ENCODE assay signal across 21 mouse cellular contexts in genomic region chr16:89841894-89842293, GRCm38 (mm10).
A peak's percentile ranks its signal among the peaks of the same experiment; 100 is the strongest.
DNase-seq lines count a peak whose midpoint lies in the region; ATAC-seq and TF ChIP-seq lines count a peak whose summit lies in the region.
"Had no signal": no experiment of that assay in that cellular context is flagged by ENCODE, and none has a peak within 500 bp of the region (broad histone marks: within the 10 kb centered on the region; RNA-seq: fewer than 3 reads in every experiment).

No protein-coding gene starts in this region.

- H3K9me3 ChIP-seq in midbrain, embryonic 11.5 days (ENCODE audit: control insufficient read depth, low read length) = no peaks in the 10 kb centered on the region
- no peaks in the 10 kb centered on the region for H3K9me3 ChIP-seq in midbrain, embryonic 13.5 days
- H3K9me3 ChIP-seq: embryonic facial prominence, embryonic 13.5 days; forebrain, embryonic 13.5 days; heart, embryonic 13.5 days; hindbrain, embryonic 12.5 days had no signal

- no peak overlapping the region for H3K9ac ChIP-seq in midbrain, embryonic 11.5 days (ENCODE audit: low read length)
- no peak overlapping the region for H3K9ac ChIP-seq in midbrain, embryonic 13.5 days (replicated peaks)
- H3K9ac ChIP-seq: embryonic facial prominence, embryonic 13.5 days; forebrain, embryonic 13.5 days; forebrain, postnatal 0 days; heart, embryonic 13.5 days; hindbrain, embryonic 12.5 days had no signal

- TF ChIP-seq POLR2A in myocyte (IDR thresholded peaks at IDR 0.05; ENCODE audit: insufficient read length, low read depth) = no peak

- no peaks in the 10 kb centered on the region for H3K27me3 ChIP-seq in midbrain, embryonic 11.5 days (ENCODE audit: control insufficient read depth, insufficient read depth, low read length)
- H3K27me3 ChIP-seq in midbrain, embryonic 13.5 days = no peaks in the 10 kb centered on the region
- H3K27me3 ChIP-seq in myocyte (ENCODE audit: control insufficient read depth, insufficient read depth, insufficient read length) = no peaks in the 10 kb centered on the region
- H3K27me3 ChIP-seq: embryonic facial prominence, embryonic 13.5 days; forebrain, embryonic 13.5 days; heart, embryonic 13.5 days; hindbrain, embryonic 12.5 days; Patski had no signal

- WGBS in midbrain, embryonic 11.5 days = 73% methylated on average over 6 of the region's 6 CpGs
- WGBS in midbrain, embryonic 13.5 days = 73% methylated on average over 6 of the region's 6 CpGs

- ATAC-seq in midbrain, embryonic 11.5 days (ENCODE audit: low FRiP score) = no peak
- no peak for ATAC-seq in midbrain, embryonic 13.5 days
- ATAC-seq: activated CD4-positive, CD25-positive, alpha-beta regulatory T cell, adult 4 months; forebrain, embryonic 13.5 days; forebrain, postnatal 0 days; hindbrain, embryonic 16.5 days; inflammation-experienced regulatory T-cells, adult 6 months; Patski had no signal

- no peaks in the 10 kb centered on the region for H3K36me3 ChIP-seq in midbrain, embryonic 11.5 days (ENCODE audit: control insufficient read depth, insufficient read depth, low read length)
- no peaks in the 10 kb centered on the region for H3K36me3 ChIP-seq in midbrain, embryonic 13.5 days
- no peaks in the 10 kb centered on the region for H3K36me3 ChIP-seq in myocyte (ENCODE audit: control insufficient read depth, insufficient read depth)
- H3K36me3 ChIP-seq: embryonic facial prominence, embryonic 13.5 days; heart, embryonic 13.5 days; hindbrain, embryonic 12.5 days had no signal

- no peaks in the 10 kb centered on the region for H3K4me1 ChIP-seq in midbrain, embryonic 11.5 days (ENCODE audit: control insufficient read depth, insufficient read depth, low read length)
- H3K4me1 ChIP-seq in midbrain, embryonic 13.5 days (replicated peaks) = 0 out of 2 replicates have a peak, but pooled peaks cover 7% of the 10 kb centered on the region

- H3K4me3 ChIP-seq in midbrain, embryonic 11.5 days (ENCODE audit: low read depth, low read length) = no peak overlapping the region
- no peak overlapping the region for H3K4me3 ChIP-seq in midbrain, embryonic 13.5 days (replicated peaks)
- no peak overlapping the region for H3K4me3 ChIP-seq in myocyte
- H3K4me3 ChIP-seq: embryonic facial prominence, embryonic 13.5 days; forebrain, embryonic 13.5 days; heart, embryonic 13.5 days; hindbrain, embryonic 12.5 days had no signal

- H3ac ChIP-seq in myocyte (ENCODE audit: control insufficient read depth, insufficient read length) = no peak overlapping the region

- peak; percentile 43 for DNase-seq in cerebellum, adult 9-11 months
- DNase-seq in cerebellum, postnatal 10 days = no peak
- peak; percentile 87 for DNase-seq in midbrain, embryonic 11.5 days (ENCODE audit: low spot score, missing footprints)
- peak; percentile 33 for DNase-seq in CD4-positive, CD25-positive, alpha-beta regulatory T cell, adult 2 months (ENCODE audit: low read depth, low spot score)
- no peak for DNase-seq in adrenal gland, postnatal 14 days
- DNase-seq: adrenal gland, postnatal 25 days; cerebellum, postnatal 14 days; forebrain, postnatal 0 days; gastrocnemius, postnatal 36 days; heart, adult 11 months; heart, postnatal 36 days had no signal

- no peak overlapping the region for H3K27ac ChIP-seq in midbrain, embryonic 11.5 days (ENCODE audit: low read depth, low read length)
- no peak overlapping the region for H3K27ac ChIP-seq in midbrain, embryonic 13.5 days
- H3K27ac ChIP-seq: embryonic facial prominence, embryonic 13.5 days; forebrain, embryonic 13.5 days; heart, embryonic 13.5 days; hindbrain, embryonic 12.5 days had no signal

- no peaks in the 10 kb centered on the region for H3K79me2 ChIP-seq in myocyte (ENCODE audit: control insufficient read depth, insufficient read depth)

- no peak overlapping the region for H3K4me2 ChIP-seq in midbrain, embryonic 11.5 days
- H3K4me2 ChIP-seq in midbrain, embryonic 13.5 days (replicated peaks) = no peak overlapping the region
- H3K4me2 ChIP-seq in myocyte (ENCODE audit: low read depth) = no peak overlapping the region
- H3K4me2 ChIP-seq: embryonic facial prominence, embryonic 13.5 days; forebrain, embryonic 13.5 days; heart, embryonic 13.5 days; hindbrain, embryonic 12.5 days had no signal

TF ChIP-seq in myocyte, 11 proteins besides CTCF, POLR2A, EP300 and RAD21:
- peak in 2 of 3 experiments; percentile 26 to 55 for TF ChIP-seq MYOD1 (IDR thresholded peaks at IDR 0.05; ENCODE audit: control insufficient read depth in 1 of 3, insufficient read length in 2 of 3, low read depth in 2 of 3)
- TF ChIP-seq MYOG (IDR thresholded peaks at IDR 0.05; ENCODE audit: control insufficient read depth in 1 of 3, insufficient read depth in 1 of 3, insufficient read length in 2 of 3, low read depth in 2 of 3) = peak in 2 of 3 experiments; percentile 20 to 70
- no peak for TF ChIP-seq MAX (IDR thresholded peaks at IDR 0.05; ENCODE audit: low read depth)
- TF ChIP-seq E2F4 (IDR thresholded peaks at IDR 0.05; ENCODE audit: insufficient read depth) = no peak
- no peak for TF ChIP-seq CEBPB (IDR thresholded peaks at IDR 0.05; ENCODE audit: insufficient read depth, poor library complexity, severe bottlenecking)
- TF ChIP-seq POLR2AphosphoS2 (IDR thresholded peaks at IDR 0.05; ENCODE audit: insufficient read length, low read depth) = no peak
- no peak for TF ChIP-seq TCF3 (IDR thresholded peaks at IDR 0.05; ENCODE audit: insufficient read length, low read depth)
- TF ChIP-seq SRF (IDR thresholded peaks at IDR 0.05; ENCODE audit: control insufficient read depth, insufficient read length, low read depth) = no peak
- no peak for TF ChIP-seq REST (IDR thresholded peaks at IDR 0.05; ENCODE audit: insufficient read depth, insufficient read length)
- TF ChIP-seq TCF12 (IDR thresholded peaks at IDR 0.05; ENCODE audit: insufficient read depth, poor library complexity, severe bottlenecking) = no peak
- no peak for TF ChIP-seq USF1 (IDR thresholded peaks at IDR 0.05; ENCODE audit: low read depth)

Comparison
In these comparisons a context has a peak if more than half of its experiments do, and no peak if none do; other contexts are left out.
1. DNase-seq: peak in cerebellum, adult 9-11 months (single experiment), midbrain, embryonic 11.5 days (single experiment) and CD4-positive, CD25-positive, alpha-beta regulatory T cell, adult 2 months (single experiment); none in cerebellum, postnatal 10 days (0 of 2) and adrenal gland, postnatal 14 days (single experiment).